Mouse (Mus musculus) erythroid progenitor cell, adult 5-6 weeks (primary cell): ENCODE results near the gene Col23a1. TPM values are rescaled to one million over a fixed set of nuclear protein-coding genes. Genes with fewer than 3 reads are reported as not detected.
"Not testable (repeated sequence)": the region's sequence is repeated elsewhere in the genome, so short reads cannot be mapped to it uniquely, and the experiment has no call there.

Source experiments
- ATAC-seq: replicated peaks from 2 replicates; pipeline ENCODE4 v1.8.0; 2016; ENCODE audit warnings: moderate number of reproducible peaks, mild to moderate bottlenecking, moderate TSS enrichment, inconsistent platforms; ENCODE audit not compliant: poor library complexity, low FRiP score, severe bottlenecking
- total RNA-seq, 2 experiments: library from RNA; stranded (forward) in 1 of 2; stranded (reverse) in 1 of 2; fragments of 150-400 nt in 1 of 2; fragments of 186-747, 209-891 nt in 1 of 2; gene quantifications; 2 replicates each; pipeline versions ENCODE4 v1.2.3 to v1.2.4; 2015 to 2017; ENCODE audit warnings: low replicate concordance in 2 of 2

Col23a1 gene
- total RNA-seq, 2 experiments from 2014 or later: not detected

GRCm38 (mm10) chr11:51320609-51321008, 30.9 kb downstream of the Col23a1 start:
- no peak for ATAC-seq

- no peak for ATAC-seq
These were observed 37.2 kb downstream of the Col23a1 start for GRCm38 (mm10) chr11:51326908-51327307.

GRCm38 (mm10) chr11:51328387-51328942, 38.7 kb downstream of the Col23a1 start:
- no peak for ATAC-seq

GRCm38 (mm10) chr11:51329837-51330714, 40.4 kb downstream of the Col23a1 start:
- no peak for ATAC-seq

- ATAC-seq: no peak
These were observed 44.3 kb downstream of the Col23a1 start for GRCm38 (mm10) chr11:51334017-51334416.

GRCm38 (mm10) chr11:51337585-51337984, 47.9 kb downstream of the Col23a1 start:
- ATAC-seq: no peak

- no peak for ATAC-seq
These were observed 48.7 kb downstream of the Col23a1 start for GRCm38 (mm10) chr11:51338416-51338815.

- ATAC-seq: no peak
These were observed 51.4 kb downstream of the Col23a1 start for GRCm38 (mm10) chr11:51341091-51341490.

- ATAC-seq: no peak
These were observed 53.1 kb downstream of the Col23a1 start for GRCm38 (mm10) chr11:51342776-51343175.

- no peak for ATAC-seq
These were observed 53.6 kb downstream of the Col23a1 start for GRCm38 (mm10) chr11:51343312-51343711.

- ATAC-seq: no peak
These were observed 54.1 kb downstream of the Col23a1 start for GRCm38 (mm10) chr11:51343728-51344289.

- no peak for ATAC-seq
These were observed 56.1 kb downstream of the Col23a1 start for GRCm38 (mm10) chr11:51345481-51346465.

- no peak for ATAC-seq
These were observed 58.0 kb downstream of the Col23a1 start for GRCm38 (mm10) chr11:51347756-51348155.

GRCm38 (mm10) chr11:51349665-51350064, 59.9 kb downstream of the Col23a1 start:
- no peak for ATAC-seq

- no peak for ATAC-seq
These were observed 61.4 kb downstream of the Col23a1 start for GRCm38 (mm10) chr11:51351151-51351550.

GRCm38 (mm10) chr11:51351841-51352240, 62.1 kb downstream of the Col23a1 start:
- no peak for ATAC-seq

- ATAC-seq: no peak
These were observed 64.0 kb downstream of the Col23a1 start for GRCm38 (mm10) chr11:51353746-51354145.

GRCm38 (mm10) chr11:51358981-51359380, 69.3 kb downstream of the Col23a1 start:
- ATAC-seq: not testable (repeated sequence)

- no peak for ATAC-seq
These were observed 74.6 kb downstream of the Col23a1 start for GRCm38 (mm10) chr11:51364353-51364752.

GRCm38 (mm10) chr11:51367334-51367733, 77.6 kb downstream of the Col23a1 start:
- ATAC-seq: no peak
